Mouse (Mus musculus): Measurements from ENCODE around the gene Olfr1349. TPM values are rescaled to one million over a fixed set of nuclear protein-coding genes. Genes with fewer than 3 reads are reported as not detected.
"Not testable (repeated sequence)": the region's sequence is repeated elsewhere in the genome, so short reads cannot be mapped to it uniquely, and the experiment has no call there.

Gene Olfr1349
- polyA plus RNA-seq, 1 experiment from 2014 or later, result not detected

DNA sequence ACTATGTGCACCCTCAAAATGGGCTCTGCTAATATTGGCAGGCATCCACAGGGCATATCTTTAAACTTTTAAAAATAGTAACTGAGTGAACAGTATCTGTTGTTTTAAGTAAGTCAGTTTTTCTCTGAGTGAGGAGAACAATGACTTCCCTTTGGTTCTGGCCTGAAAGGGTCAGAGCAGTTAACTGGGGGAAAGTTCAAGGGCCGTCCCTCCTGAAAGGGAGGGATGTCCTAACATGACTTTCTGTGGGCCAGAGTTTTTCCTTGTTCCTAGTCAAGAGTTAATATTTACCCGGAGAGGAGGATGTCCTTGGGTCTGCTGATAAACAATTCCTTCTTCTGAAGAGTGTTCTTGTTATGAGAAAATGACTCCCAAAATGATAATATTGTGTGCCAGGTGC lies 45.1 kb downstream of the Olfr1349 start:
- H3K27ac ChIP-seq (replicated peaks in 1 of 2; ENCODE audit: control insufficient read depth in 1 of 2, insufficient read depth in 1 of 2, low read depth in 2 of 2, low read length in 2 of 2); H3K4me1 ChIP-seq (ENCODE audit: control insufficient read depth in 2 of 2, insufficient read depth in 2 of 2, low read length in 2 of 2); H3K4me3 ChIP-seq (ENCODE audit: control insufficient read depth in 1 of 2, insufficient read depth in 1 of 2, low read depth in 1 of 2, low read length in 2 of 2); H3K27me3 ChIP-seq (ENCODE audit: control insufficient read depth, insufficient read depth, low read length); H3K4me2 ChIP-seq (ENCODE audit: low read length); H3K9ac ChIP-seq (ENCODE audit: low read length); ATAC-seq (ENCODE audit: insufficient number of reproducible peaks, insufficient read depth, low FRiP score, low read depth); H3K9me3 ChIP-seq (ENCODE audit: control insufficient read depth, low read length); H3K36me3 ChIP-seq (ENCODE audit: control insufficient read depth, insufficient read depth, low read length): not testable (repeated sequence)
- 63% methylated on average over 2 of the region's 2 CpGs for WGBS

- no peaks in the 10 kb centered on the region for H3K27me3 ChIP-seq (ENCODE audit: control insufficient read depth, insufficient read depth, low read length)
- no peaks in the 10 kb centered on the region for H3K4me1 ChIP-seq (ENCODE audit: control insufficient read depth in 2 of 2, insufficient read depth in 2 of 2, low read length in 2 of 2)
- H3K9ac ChIP-seq (ENCODE audit: low read length), result no peak within 1 kb of the TSS
- no peak within 1 kb of the TSS for H3K4me2 ChIP-seq (ENCODE audit: low read length)
- no peak within 1 kb of the TSS for H3K4me3 ChIP-seq (ENCODE audit: control insufficient read depth in 1 of 2, insufficient read depth in 1 of 2, low read depth in 1 of 2, low read length in 2 of 2)
- ATAC-seq (ENCODE audit: insufficient number of reproducible peaks, insufficient read depth, low FRiP score, low read depth), result no peak
- H3K27ac ChIP-seq (replicated peaks in 1 of 2; ENCODE audit: control insufficient read depth in 1 of 2, insufficient read depth in 1 of 2, low read depth in 2 of 2, low read length in 2 of 2), result no peak within 1 kb of the TSS
- no peaks in the 10 kb centered on the region for H3K36me3 ChIP-seq (ENCODE audit: control insufficient read depth, insufficient read depth, low read length)
- H3K9me3 ChIP-seq (ENCODE audit: control insufficient read depth, low read length), result peaks cover 10% of the 10 kb centered on the region; the same call in 1 of the 2 replicates
Observed at GRCm38 (mm10) chr7:6466951-6467350, 55.8 kb downstream of the Olfr1349 start, which contains the start of gene Olfr1346. Olfr1346 (plus strand) TSS chr7:6467101.

Other genes starting within 250 kb of the Olfr1349 start
- gene Zfp667, start 236.4 kb downstream of the Olfr1349 start, polyA plus RNA-seq (2014; fragmentation: Nextera tagmentation; extraction: Ambion mirVana), result 3.4 and 3.5 TPM in 2 replicates
- 4.0 and 6.0 TPM in 2 replicates for gene Zfp583, start 191.7 kb downstream of the Olfr1349 start, polyA plus RNA-seq (2014; fragmentation: Nextera tagmentation; extraction: Ambion mirVana)
- gene Gm3854, start 179.2 kb downstream of the Olfr1349 start, polyA plus RNA-seq (2014; fragmentation: Nextera tagmentation; extraction: Ambion mirVana), result 1.2 and 1.5 TPM in 2 replicates
- gene Zfp78, start 159.7 kb downstream of the Olfr1349 start, polyA plus RNA-seq (2014; fragmentation: Nextera tagmentation; extraction: Ambion mirVana), result 1.6 and 1.8 TPM in 2 replicates
- 6.9 and 10.7 TPM in 2 replicates for gene Zfp28, start 139.7 kb downstream of the Olfr1349 start, polyA plus RNA-seq (2014; fragmentation: Nextera tagmentation; extraction: Ambion mirVana)
- 0.74 TPM in 1 of 2 replicates, not detected in the other for gene Smim17, start 124.2 kb downstream of the Olfr1349 start, polyA plus RNA-seq (2014; fragmentation: Nextera tagmentation; extraction: Ambion mirVana)
- not detected in 2 replicates for gene Gm20715, start 112.7 kb downstream of the Olfr1349 start, polyA plus RNA-seq (2014; fragmentation: Nextera tagmentation; extraction: Ambion mirVana)
- gene Olfr1344, start 84.3 kb downstream of the Olfr1349 start, polyA plus RNA-seq (2014; fragmentation: Nextera tagmentation; extraction: Ambion mirVana), result not detected in 2 replicates
- gene Olfr1336, start 66.8 kb downstream of the Olfr1349 start, polyA plus RNA-seq (2014; fragmentation: Nextera tagmentation; extraction: Ambion mirVana), result not detected in 2 replicates
- gene Olfr1346, start 55.8 kb downstream of the Olfr1349 start, polyA plus RNA-seq (2014; fragmentation: Nextera tagmentation; extraction: Ambion mirVana), result not detected in 2 replicates
- gene Olfr5, start 36.0 kb downstream of the Olfr1349 start, polyA plus RNA-seq (2014; fragmentation: Nextera tagmentation; extraction: Ambion mirVana), result not detected in 2 replicates
- not detected in 2 replicates for gene Olfr1347, start 23.2 kb downstream of the Olfr1349 start, polyA plus RNA-seq (2014; fragmentation: Nextera tagmentation; extraction: Ambion mirVana)
- not detected in 2 replicates for gene Olfr1348, start 14.2 kb downstream of the Olfr1349 start, polyA plus RNA-seq (2014; fragmentation: Nextera tagmentation; extraction: Ambion mirVana)
- gene Olfr1350, start 41.9 kb upstream of the Olfr1349 start, polyA plus RNA-seq (2014; fragmentation: Nextera tagmentation; extraction: Ambion mirVana), result not detected in 2 replicates
- gene Zim1, start 173.5 kb upstream of the Olfr1349 start, polyA plus RNA-seq (2014; fragmentation: Nextera tagmentation; extraction: Ambion mirVana), result 13.9 and 19.0 TPM in 2 replicates
- 119 and 120 TPM in 2 replicates for gene Peg3, start 207.5 kb upstream of the Olfr1349 start, polyA plus RNA-seq (2014; fragmentation: Nextera tagmentation; extraction: Ambion mirVana)
- 7.7 and 8.7 TPM in 2 replicates for gene Usp29, start 207.6 kb upstream of the Olfr1349 start, polyA plus RNA-seq (2014; fragmentation: Nextera tagmentation; extraction: Ambion mirVana)

Measured in heart, embryonic 14.5 days (tissue).